Mouse (Mus musculus): ENCODE measurements around the gene Olfr1364. TPM values are rescaled to one million over a fixed set of nuclear protein-coding genes. Genes with fewer than 3 reads are reported as not detected.

Gene Olfr1364
- total RNA-seq (2021), result not detected in 2 replicates
- long read RNA-seq, result 0 reads

DNA sequence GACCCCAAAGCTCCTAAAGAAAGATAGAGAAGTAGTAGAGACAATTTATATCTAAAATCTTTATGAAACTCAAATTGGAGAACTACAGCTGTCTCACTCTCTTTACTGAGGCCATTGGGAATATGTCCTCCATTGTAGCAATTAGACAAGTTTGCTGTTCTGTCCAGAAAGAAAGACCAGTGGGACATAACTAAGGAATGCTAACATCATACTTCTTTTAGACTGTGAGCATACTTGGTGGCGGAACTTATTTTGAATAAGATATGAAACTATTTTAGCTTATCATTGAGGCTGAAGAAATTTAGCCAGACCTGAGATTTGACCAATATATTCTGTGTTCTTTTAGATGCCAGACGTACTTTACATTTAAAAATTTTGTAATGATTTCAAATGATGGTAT, at the start of gene Olfr1364:
Olfr1364 (minus strand) TSS at position 101 of the 400 bp plus-strand sequence.
- no peak for DNase-seq

DNA sequence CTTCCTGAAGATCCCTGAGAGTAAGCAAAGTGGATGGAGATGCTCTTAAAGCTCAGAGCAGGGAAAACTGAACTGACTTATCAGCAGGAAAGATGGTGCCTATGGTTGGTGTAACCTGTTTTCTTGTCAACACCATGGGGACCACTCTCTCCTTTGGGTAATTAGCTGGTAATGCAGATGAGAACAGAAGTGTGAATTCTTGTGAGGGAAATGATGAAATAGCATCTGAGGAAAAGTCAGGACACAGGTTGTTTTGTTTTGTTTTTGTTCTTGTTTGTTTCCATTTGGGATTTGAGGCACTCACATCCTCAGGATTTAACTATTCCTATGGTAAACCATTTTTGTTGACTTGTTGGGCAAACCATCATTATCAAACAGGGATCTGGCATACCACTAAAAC, 32.4 kb upstream of the Olfr1364 start, which contains the start of gene Olfr1362:
Olfr1362 (minus strand) TSS at position 101 of the 400 bp plus-strand sequence.
- DNase-seq, result no peak

DNA sequence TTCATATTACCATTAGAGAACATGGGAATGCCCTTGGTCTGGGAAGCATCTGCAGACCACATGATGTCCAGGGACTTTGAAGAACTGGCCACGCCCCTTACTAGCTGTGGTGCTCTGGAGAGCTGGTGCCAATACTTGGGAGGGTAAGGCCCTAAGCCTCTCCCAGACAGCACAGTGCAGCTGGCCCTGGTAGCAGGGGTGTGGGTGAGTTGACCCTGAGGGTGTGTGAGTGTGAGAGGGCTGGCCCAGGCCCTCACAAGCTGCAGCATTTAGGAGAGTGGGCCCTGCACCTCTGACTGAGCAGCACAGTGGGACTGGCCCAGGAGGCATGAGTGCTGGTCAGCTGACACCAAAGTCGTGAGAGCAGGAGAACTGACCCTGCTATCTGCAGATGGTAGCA, 10.1 kb upstream of the Olfr1364 start:
- DNase-seq, result no peak

DNA sequence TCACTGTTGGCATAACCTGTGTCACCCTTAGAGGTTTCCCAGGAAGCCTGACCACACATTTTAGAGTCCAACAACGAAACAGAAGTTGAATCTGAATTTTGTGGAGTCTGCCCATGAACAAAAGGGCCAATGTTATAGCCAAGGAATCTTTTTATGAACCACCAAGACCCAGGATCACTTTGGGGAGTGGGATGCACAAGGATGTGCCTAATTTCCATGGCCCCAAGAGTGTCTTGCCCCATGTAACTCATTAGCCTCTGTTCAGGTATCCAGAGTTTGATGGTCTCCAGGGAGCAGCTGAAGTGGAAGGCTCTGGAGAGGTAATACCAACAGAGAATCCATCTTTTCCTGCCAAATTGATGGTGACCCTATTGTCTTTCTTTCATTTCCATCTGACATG, 21.8 kb downstream of the Olfr1364 start, which contains the start of gene Olfr1535:
Olfr1535 (minus strand) TSS at position 101 of the 400 bp plus-strand sequence.
- no peak for DNase-seq

DNA sequence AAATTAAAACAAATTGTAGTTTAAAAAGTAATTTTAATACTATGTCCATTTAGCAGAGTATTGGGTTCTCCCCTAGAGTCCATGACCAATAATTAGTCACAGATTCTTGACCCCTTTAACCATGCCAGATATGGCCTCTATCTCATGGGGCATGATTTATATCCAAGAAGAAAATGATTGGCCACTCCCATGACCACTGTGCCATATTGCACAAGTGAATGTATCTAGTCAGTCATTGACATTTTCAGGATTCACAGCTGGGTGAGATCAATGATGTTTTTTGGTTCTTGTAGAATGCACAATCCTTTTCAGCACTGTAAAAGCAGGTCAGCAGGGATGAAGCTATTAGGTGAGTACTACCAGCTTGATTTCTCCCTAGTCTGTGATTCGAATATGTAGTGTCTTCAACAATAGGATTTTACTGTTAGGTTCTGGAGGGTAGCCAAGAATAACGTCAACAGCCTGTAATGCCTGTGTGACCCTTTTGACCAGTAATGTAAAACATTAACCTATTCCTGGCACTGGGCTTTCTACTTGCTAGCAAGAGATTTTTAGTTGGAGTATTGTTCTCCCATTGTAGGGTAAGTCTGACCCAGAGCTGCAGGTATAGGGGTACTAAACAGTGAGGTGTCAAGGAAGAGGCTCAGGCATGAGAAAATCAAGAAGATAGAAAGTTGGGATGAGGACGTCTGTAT, 31.0 kb downstream of the Olfr1364 start:
- DNase-seq, result no peak

DNA sequence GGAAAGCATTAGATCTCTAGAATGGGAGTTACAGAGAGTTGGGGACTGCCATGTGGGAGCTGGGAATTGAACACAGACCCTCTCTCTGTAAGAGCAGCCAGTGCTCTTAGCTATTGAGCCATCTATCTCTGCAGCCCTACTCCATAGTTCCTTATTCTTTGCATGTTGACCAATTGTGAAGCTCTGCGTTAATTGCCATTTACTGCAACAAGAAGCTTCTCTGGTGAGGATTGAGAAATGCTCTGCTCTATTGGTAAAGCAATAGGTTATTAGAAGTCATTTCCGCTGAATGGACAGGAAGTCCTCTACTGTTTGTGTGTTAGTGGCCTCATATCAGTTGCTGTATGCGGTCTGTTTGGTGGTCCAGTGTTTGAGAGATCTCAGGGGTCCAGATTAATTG, 32.1 kb downstream of the Olfr1364 start:
- no peak for DNase-seq

DNA sequence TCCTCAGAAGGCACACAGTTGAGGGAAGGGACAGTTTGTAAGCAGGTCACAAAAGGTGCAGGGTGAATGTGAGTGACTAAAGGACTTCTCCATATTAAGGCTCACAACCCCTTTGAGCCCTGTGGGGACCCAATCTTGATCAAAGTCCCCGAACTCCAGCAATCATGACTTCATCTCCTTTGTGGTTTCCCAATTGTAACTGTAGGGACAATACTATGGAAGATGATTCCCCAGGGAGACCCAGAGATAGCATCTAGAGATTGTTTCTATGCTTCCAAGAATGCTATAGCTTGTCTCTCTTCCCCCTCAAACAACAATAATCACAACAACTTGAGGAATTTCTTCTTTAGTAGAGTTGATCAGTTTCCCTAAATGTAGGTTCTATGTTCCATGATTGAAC, 38.9 kb downstream of the Olfr1364 start, which contains the start of gene Olfr1366:
Olfr1366 (minus strand) TSS at position 101 of the 400 bp plus-strand sequence.
- DNase-seq, result no peak

DNA sequence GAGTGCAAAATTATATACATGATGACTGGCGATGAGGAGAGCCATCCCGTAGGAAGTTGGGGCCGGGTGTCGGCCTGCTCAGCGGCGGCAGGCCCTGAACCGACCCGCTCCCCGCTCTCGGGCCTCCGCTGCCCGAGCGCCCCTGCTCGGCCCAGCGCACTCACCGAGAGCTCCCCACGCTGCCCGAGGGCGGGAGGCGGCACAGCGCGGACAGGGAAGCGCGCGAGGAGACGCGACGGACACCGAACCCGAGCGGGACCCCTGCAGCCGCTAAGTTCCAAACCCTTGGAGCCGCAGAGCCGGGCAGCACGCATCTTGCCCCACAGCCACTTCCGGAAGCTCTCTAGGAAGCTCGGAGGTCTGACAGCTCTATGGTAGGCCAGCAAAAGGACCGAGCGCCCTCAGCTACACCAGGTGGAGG, 50.8 kb downstream of the Olfr1364 start, which contains the start of gene Zkscan8:
Zkscan8 (minus strand) TSS at position 340 of the 421 bp plus-strand sequence.
- peak; percentile 85 for DNase-seq

DNA sequence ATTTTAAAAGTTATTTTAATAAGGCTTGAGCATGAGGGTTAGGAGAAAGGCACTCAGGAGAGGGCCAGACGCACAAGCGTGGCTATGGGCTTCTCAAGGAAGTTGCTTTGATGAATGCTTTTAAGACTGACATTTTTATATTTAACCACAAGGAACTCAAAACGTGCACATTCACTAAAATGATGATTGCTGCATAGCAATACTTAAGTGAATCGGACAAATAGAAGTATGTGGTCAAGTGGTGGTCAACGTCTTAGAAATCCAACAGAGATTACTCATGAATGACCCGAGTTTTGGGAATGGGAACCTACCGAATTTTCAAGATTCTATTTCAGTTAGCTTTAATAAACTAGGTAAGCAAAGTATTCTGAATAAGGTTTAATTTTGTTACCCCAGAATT, 51.4 kb downstream of the Olfr1364 start:
- no peak for DNase-seq

Other genes with a start within 250 kb of the Olfr1364 start
- not detected in 2 replicates for gene Olfr1367, start 234.8 kb downstream of the Olfr1364 start, total RNA-seq (2021)
- 9.8 and 13.3 TPM in 2 replicates for gene Zscan12, start 218.9 kb downstream of the Olfr1364 start, total RNA-seq (2021)
- gene Zkscan3, start 179.0 kb downstream of the Olfr1364 start, total RNA-seq (2021), result 79.0 and 81.0 TPM in 2 replicates
- gene Pgbd1, start 140.7 kb downstream of the Olfr1364 start, total RNA-seq (2021), result 0.48 and 1.1 TPM in 2 replicates
- gene Zscan26, start 128.0 kb downstream of the Olfr1364 start, total RNA-seq (2021), result 43.4 and 44.2 TPM in 2 replicates
- gene Nkapl, start 113.2 kb downstream of the Olfr1364 start, total RNA-seq (2021), result 1.7 and 2.1 TPM in 2 replicates
- 2.7 and 4.8 TPM in 2 replicates for gene Zkscan4, start 102.9 kb downstream of the Olfr1364 start, total RNA-seq (2021)
- not detected in 2 replicates for gene Gm10065, start 102.3 kb downstream of the Olfr1364 start, total RNA-seq (2021)
- gene AK157302, start 86.5 kb downstream of the Olfr1364 start, total RNA-seq (2021), result 10.1 and 11.3 TPM in 2 replicates
- gene Gm11273, start 80.3 kb downstream of the Olfr1364 start, total RNA-seq (2021), result 88.1 and 113 TPM in 2 replicates
- 19.8 and 28.4 TPM in 2 replicates for gene Zkscan8, start 50.6 kb downstream of the Olfr1364 start, total RNA-seq (2021)
- gene Olfr1366, start 39.0 kb downstream of the Olfr1364 start, total RNA-seq (2021), result not detected in 2 replicates
- gene Olfr1535, start 21.9 kb downstream of the Olfr1364 start, total RNA-seq (2021), result not detected in 2 replicates
- not detected in 2 replicates for gene Olfr1362, start 32.3 kb upstream of the Olfr1364 start, total RNA-seq (2021)
- gene Olfr11, start 60.8 kb upstream of the Olfr1364 start, total RNA-seq (2021), result not detected in 2 replicates
- not detected in 2 replicates for gene Olfr1361, start 81.6 kb upstream of the Olfr1364 start, total RNA-seq (2021)
- gene Olfr1360, start 95.6 kb upstream of the Olfr1364 start, total RNA-seq (2021), result not detected in 2 replicates
- gene Olfr1359, start 116.4 kb upstream of the Olfr1364 start, total RNA-seq (2021), result not detected in 2 replicates
- 91.0 and 102 TPM in 2 replicates for gene Hist1h2bl, start 134.4 kb upstream of the Olfr1364 start, total RNA-seq (2021)
- 9.0 and 60.3 TPM in 2 replicates for gene Hist1h2ai, start 134.7 kb upstream of the Olfr1364 start, total RNA-seq (2021)
- gene Hist1h3h, start 135.9 kb upstream of the Olfr1364 start, total RNA-seq (2021), result 105 and 138 TPM in 2 replicates
- gene Hist1h2bm, start 140.3 kb upstream of the Olfr1364 start, total RNA-seq (2021), result 26.4 and 32.4 TPM in 2 replicates
- 20.5 and 22.8 TPM in 2 replicates for gene Hist1h4j, start 153.3 kb upstream of the Olfr1364 start, total RNA-seq (2021)
- gene Hist1h4k, start 168.7 kb upstream of the Olfr1364 start, total RNA-seq (2021), result 152 and 260 TPM in 2 replicates
- gene Hist1h2ak, start 172.1 kb upstream of the Olfr1364 start, total RNA-seq (2021), result 28.8 and 39.5 TPM in 2 replicates
- 52.6 and 54.5 TPM in 2 replicates for gene Hist1h2bn, start 172.4 kb upstream of the Olfr1364 start, total RNA-seq (2021)
- 48.9 and 60.4 TPM in 2 replicates for gene Hist1h1b, start 198.9 kb upstream of the Olfr1364 start, total RNA-seq (2021)
- gene Hist1h3i, start 201.6 kb upstream of the Olfr1364 start, total RNA-seq (2021), result 122 and 132 TPM in 2 replicates
- gene Hist1h2an, start 205.5 kb upstream of the Olfr1364 start, total RNA-seq (2021), result 17.4 and 21.1 TPM in 2 replicates
- 37.8 and 38.3 TPM in 2 replicates for gene Hist1h2bp, start 205.7 kb upstream of the Olfr1364 start, total RNA-seq (2021)
- gene Hist1h2bq, start 228.4 kb upstream of the Olfr1364 start, total RNA-seq (2021), result 40.4 and 87.7 TPM in 2 replicates
- 56.7 and 173 TPM in 2 replicates for gene Hist1h2ao, start 228.7 kb upstream of the Olfr1364 start, total RNA-seq (2021)
- gene Hist1h4m, start 230.0 kb upstream of the Olfr1364 start, total RNA-seq (2021), result 279 and 356 TPM in 2 replicates